Mouse (Mus musculus): ENCODE measurements at regions not wholly inside any gene's neighbourhood (a gene's known extent, or its start where the extent isn't known, plus 50 kb on each side); places are given as distances from the start of the nearest gene placed in this dataset.

DNA sequence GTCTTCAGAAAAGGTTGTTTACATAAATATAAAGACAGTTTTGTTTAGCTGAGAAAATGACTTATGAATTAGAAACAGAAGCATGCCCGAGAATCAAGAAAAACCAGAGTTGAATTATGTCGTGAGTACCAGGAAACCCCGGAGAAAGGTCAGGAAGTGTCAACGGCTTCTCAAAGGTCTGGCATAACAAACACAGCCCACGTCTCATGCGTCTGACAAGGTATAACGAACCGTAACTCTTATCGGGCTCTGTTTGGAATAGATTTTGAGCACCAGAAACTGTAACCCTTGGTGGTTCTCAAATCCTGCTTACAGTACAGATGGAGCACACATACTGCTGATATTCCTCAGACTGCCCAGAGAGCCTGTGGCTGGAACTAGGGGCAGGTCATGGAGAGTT lies 260.9 kb upstream of the Arglu1 start:
- Histone ChIP-seq H3K4me1 (replicated peaks) (peaks cover 11% of the 10 kb centered on the region; the same call in 1 of the 2 replicates), H3K27me3 (no peaks in the 10 kb centered on the region), H3K9ac (no peak overlapping the region), H3K9me3 (replicated peaks) (no peaks in the 10 kb centered on the region), H3K27ac (no peak overlapping the region), H3K36me3 (no peaks in the 10 kb centered on the region), H3K4me2 (no peak overlapping the region), H3K4me3 (no peak overlapping the region)
- ATAC-seq (replicated peaks; ENCODE audit: insufficient number of reproducible peaks, insufficient read depth, low FRiP score, low read depth): no peak
- WGBS: 31% methylated on average over 9 of the region's 9 CpGs

DNA sequence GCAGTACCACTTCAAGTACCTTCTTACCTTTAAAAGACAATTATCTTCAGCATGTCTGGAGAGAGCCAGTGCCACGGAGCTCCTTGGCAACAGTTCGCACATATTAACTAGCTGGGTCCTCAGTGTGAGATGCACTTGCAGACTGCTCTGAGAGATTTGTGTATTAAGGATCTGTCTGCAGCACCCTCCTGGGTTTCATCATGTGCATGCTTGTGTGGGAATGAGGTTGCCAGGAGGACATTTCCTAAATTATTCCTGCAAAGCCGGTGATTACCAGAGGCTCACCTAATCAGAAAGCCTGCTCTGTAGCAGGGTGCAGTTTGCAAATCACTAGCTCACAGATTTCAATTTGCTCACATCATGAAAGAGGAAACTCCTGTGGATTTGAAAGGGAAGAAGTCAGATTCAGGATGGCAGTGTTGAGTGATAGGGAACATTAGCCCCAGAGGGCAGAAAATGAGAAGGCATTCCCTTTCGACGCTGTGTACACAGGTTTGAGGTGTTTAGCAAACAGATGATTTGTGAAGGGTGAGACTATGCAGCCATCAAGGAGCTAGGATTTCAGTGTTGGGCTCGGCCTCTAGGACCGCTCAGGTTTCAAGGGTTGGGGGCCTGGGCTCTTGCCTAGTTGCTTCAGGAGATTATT lies 257.3 kb upstream of the Arglu1 start:
- H3K4me2 ChIP-seq: no peak overlapping the region
- H3K27me3 ChIP-seq: no peaks in the 10 kb centered on the region
- peaks cover 11% of the 10 kb centered on the region; the same call in 1 of the 2 replicates for H3K4me1 ChIP-seq (replicated peaks)
- no peaks in the 10 kb centered on the region for H3K36me3 ChIP-seq
- H3K9ac ChIP-seq: no peak overlapping the region
- H3K9me3 ChIP-seq (replicated peaks): no peaks in the 10 kb centered on the region
- H3K4me3 ChIP-seq: no peak overlapping the region
- no peak for ATAC-seq (replicated peaks; ENCODE audit: insufficient number of reproducible peaks, insufficient read depth, low FRiP score, low read depth)
- no peak overlapping the region for H3K27ac ChIP-seq
- 27% methylated on average over 7 of the region's 7 CpGs for WGBS

DNA sequence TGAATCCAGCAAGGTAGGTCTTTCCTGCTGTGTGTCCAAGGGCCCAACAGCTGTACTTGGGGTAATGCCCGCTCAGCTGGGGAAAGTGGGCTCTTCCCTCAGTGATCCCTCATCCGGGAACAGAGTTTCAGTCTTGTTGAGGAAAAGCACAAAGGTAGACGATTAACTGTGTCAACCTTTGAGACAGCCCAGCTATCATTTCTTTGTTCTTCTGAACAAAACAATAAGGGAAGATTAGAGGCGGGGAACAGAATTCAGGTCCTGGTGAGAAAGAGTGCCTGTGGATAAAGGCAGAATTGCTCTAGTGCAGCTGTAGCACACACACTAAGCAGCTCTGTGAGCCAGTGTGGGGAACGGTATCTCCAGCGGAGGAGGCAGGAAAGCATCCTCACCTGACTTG lies 252.7 kb upstream of the Arglu1 start:
- H3K27ac ChIP-seq: no peak overlapping the region
- WGBS: 77% methylated on average over 6 of the region's 6 CpGs

DNA sequence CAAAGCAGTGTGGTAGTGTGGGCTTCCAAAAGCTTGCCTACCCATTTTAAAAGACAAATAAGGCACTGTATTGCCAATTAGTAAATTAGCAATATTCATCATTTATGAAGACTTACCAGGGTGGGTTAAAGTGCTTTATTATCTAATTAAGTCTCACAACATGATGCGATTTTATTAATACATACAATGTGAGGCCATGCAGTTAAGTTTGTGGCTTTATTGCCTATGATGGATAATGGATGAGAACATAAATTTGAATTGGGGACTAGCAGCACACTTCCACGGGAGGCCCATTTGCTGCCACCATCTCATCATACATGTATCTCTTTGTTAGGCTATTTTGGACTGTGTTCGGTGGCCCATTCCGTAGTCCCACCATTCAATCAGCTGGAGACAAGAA lies 250.6 kb upstream of the Arglu1 start:
- Histone ChIP-seq H3K9me3 (replicated peaks) (no peaks in the 10 kb centered on the region), H3K9ac (no peak overlapping the region), H3K27ac (no peak overlapping the region), H3K4me1 (replicated peaks) (no peaks in the 10 kb centered on the region), H3K4me3 (no peak overlapping the region), H3K36me3 (no peaks in the 10 kb centered on the region), H3K4me2 (no peak overlapping the region), H3K27me3 (no peaks in the 10 kb centered on the region)
- no peak for ATAC-seq (replicated peaks; ENCODE audit: insufficient number of reproducible peaks, insufficient read depth, low FRiP score, low read depth)
- 90% methylated on average over 4 of the region's 4 CpGs for WGBS

More for the DNA sequence above, 252.7 kb upstream of the Arglu1 start:
- no peak overlapping the region for H3K4me2 ChIP-seq
- H3K36me3 ChIP-seq: no peaks in the 10 kb centered on the region
- H3K4me1 ChIP-seq (replicated peaks): peaks cover 9% of the 10 kb centered on the region; the same call in 1 of the 2 replicates
- H3K9me3 ChIP-seq (replicated peaks): no peaks in the 10 kb centered on the region
- H3K27me3 ChIP-seq: no peaks in the 10 kb centered on the region
- no peak for ATAC-seq (replicated peaks; ENCODE audit: insufficient number of reproducible peaks, insufficient read depth, low FRiP score, low read depth)
- no peak overlapping the region for H3K9ac ChIP-seq
- no peak overlapping the region for H3K4me3 ChIP-seq

DNA sequence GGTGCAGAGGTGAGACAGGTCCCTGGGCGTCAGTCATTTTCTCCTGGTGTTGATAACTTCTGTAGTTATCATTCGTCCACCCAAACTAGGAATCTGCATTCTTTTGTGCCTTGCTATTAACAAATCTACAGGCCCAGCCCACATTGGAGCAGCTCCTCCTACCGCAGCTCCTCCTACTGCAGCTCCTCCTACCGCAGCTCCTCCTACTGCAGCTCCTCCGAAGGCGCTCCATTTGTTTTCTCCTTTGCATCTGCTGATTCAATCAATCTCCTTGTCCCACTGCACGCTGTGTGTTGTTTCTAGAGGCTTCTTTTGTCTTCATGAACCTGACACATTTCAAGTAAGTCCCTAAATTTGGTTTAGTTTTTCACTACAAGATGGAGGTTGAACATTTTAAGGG lies 248.2 kb upstream of the Arglu1 start:
- no peaks in the 10 kb centered on the region for H3K9me3 ChIP-seq (replicated peaks)
- no peak overlapping the region for H3K4me3 ChIP-seq
- no peaks in the 10 kb centered on the region for H3K36me3 ChIP-seq
- H3K4me1 ChIP-seq (replicated peaks): no peaks in the 10 kb centered on the region
- H3K9ac ChIP-seq: no peak overlapping the region
- H3K27ac ChIP-seq: no peak overlapping the region
- no peaks in the 10 kb centered on the region for H3K27me3 ChIP-seq
- H3K4me2 ChIP-seq: no peak overlapping the region
- ATAC-seq (replicated peaks; ENCODE audit: insufficient number of reproducible peaks, insufficient read depth, low FRiP score, low read depth): no peak
- WGBS: 79% methylated on average over 7 of the region's 7 CpGs

DNA sequence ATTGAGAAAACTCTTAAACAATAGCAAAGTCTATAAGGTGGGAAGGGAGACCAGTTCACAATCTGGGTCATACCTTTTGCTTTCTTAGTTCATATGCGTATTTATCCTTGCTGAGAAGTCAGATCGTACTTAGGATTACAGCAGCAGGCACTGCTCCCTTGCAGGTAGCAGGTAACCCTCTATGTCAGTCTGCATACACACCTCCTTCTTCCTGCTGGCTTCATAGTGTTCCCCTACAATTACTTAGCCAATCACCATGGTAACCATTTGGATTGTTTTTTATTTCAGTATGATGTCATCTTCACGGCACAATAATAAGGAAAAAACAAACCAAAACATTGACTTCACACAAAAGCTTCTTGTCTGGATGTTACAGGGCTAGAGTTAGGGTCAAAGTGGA lies 242.1 kb upstream of the Arglu1 start:
- H3K9me3 ChIP-seq (replicated peaks): no peaks in the 10 kb centered on the region
- no peak for ATAC-seq (replicated peaks; ENCODE audit: insufficient number of reproducible peaks, insufficient read depth, low FRiP score, low read depth)
- H3K4me2 ChIP-seq: no peak overlapping the region
- H3K4me3 ChIP-seq: no peak overlapping the region
- WGBS: 83% methylated on average over 3 of the region's 3 CpGs
- H3K27ac ChIP-seq: no peak overlapping the region
- no peak overlapping the region for H3K9ac ChIP-seq
- no peaks in the 10 kb centered on the region for H3K27me3 ChIP-seq
- H3K36me3 ChIP-seq: no peaks in the 10 kb centered on the region
- no peaks in the 10 kb centered on the region for H3K4me1 ChIP-seq (replicated peaks)

DNA sequence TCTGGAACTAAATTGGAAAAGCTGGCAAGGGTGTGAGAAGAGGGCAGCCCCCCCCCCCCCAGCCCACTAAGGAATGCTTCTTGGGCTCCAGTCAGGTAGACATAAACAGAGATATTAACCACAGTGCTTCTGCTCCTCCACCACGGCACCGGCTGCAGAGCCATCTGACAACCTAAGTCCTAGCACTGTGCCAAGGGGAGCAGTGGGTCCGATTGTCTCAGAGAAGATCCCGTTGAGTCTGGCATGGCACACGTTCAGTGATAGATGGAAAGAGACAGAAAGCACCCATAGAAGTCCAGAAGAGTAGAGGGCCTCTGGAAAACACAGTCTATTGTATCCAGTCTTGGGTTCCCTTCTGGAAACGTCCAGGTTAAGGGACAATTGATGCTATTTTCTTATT lies 241.4 kb upstream of the Arglu1 start:
- H3K4me2 ChIP-seq: no peak overlapping the region
- no peak overlapping the region for H3K27ac ChIP-seq
- ATAC-seq (replicated peaks; ENCODE audit: insufficient number of reproducible peaks, insufficient read depth, low FRiP score, low read depth): no peak

DNA sequence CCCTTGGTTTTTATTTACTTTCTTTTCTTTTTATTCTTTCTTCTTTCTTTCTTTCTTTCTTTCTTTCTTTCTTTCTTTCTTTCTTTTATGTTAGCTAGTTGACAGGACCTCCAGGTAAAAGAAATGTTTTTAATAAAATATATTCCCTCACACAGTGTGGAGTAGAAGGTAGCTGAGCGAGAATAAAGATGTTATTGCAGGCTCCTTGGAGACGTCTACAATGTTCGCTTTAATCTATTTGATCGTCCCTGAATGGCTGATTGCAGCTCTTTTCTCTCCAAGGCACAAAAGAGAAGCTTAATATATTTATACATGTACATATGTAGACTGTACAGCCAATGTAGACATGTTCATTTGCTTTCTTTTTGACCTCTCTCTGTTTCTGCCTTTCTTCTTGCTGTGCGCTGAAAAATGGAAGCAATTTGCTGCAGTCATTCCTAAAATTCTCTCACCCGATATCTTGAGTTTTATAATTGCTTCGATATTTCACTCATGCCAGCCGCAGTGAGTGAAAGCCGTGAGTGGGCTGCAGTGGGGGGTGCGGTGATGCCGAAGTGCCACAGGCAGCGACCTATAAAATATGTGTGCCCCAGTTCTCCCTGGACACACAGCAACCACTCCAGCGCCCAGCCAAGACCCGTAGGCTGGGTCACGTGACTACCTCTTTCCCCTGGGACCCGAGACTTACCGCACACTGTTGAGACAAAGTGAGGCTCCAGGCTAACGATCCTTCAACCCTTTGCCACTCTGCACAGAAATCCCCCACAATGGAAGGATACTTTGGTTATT lies 237.9 kb upstream of the Arglu1 start:
- 79% methylated on average over 18 of the region's 18 CpGs for WGBS
- H3K27me3 ChIP-seq: no peaks in the 10 kb centered on the region
- no peak overlapping the region for H3K4me3 ChIP-seq
- no peak for ATAC-seq (replicated peaks; ENCODE audit: insufficient number of reproducible peaks, insufficient read depth, low FRiP score, low read depth)
- H3K9me3 ChIP-seq (replicated peaks): no peaks in the 10 kb centered on the region
- no peak overlapping the region for H3K27ac ChIP-seq
- H3K36me3 ChIP-seq: no peaks in the 10 kb centered on the region
- H3K9ac ChIP-seq: no peak overlapping the region
- H3K4me2 ChIP-seq: no peak overlapping the region
- no peaks in the 10 kb centered on the region for H3K4me1 ChIP-seq (replicated peaks)

More for the DNA sequence above, 241.4 kb upstream of the Arglu1 start:
- WGBS: 73% methylated on average over 6 of the region's 6 CpGs
- Histone ChIP-seq H3K36me3 (no peaks in the 10 kb centered on the region), H3K4me3 (no peak overlapping the region), H3K4me1 (replicated peaks) (no peaks in the 10 kb centered on the region), H3K9ac (no peak overlapping the region), H3K9me3 (replicated peaks) (no peaks in the 10 kb centered on the region), H3K27me3 (no peaks in the 10 kb centered on the region)

DNA sequence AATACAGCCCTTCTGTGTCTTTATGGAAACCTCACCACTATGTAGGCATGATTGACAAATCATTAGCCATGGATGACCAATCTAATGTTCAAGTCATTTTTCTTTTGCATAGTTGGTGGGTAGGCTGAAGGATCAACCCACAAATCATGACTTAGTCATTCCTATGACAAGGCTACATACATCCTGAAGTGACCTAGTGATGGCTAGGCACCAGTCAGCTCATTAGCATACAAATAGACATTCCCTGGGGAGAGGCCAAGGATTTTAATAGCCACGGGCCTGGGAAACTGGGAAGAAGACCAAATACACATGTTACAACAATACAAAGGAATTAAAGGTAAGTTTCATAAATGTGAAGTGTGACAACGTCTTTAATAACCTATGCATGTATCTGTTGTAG lies 231.1 kb upstream of the Arglu1 start:
- Histone ChIP-seq H3K27ac (no peak overlapping the region), H3K4me1 (replicated peaks) (peaks cover 4% of the 10 kb centered on the region; the same call in 1 of the 2 replicates), H3K27me3 (no peaks in the 10 kb centered on the region), H3K4me2 (no peak overlapping the region), H3K36me3 (no peaks in the 10 kb centered on the region), H3K9ac (no peak overlapping the region), H3K4me3 (no peak overlapping the region), H3K9me3 (replicated peaks) (no peaks in the 10 kb centered on the region)
- 39% methylated on average over 2 of the region's 2 CpGs for WGBS
- no peak for ATAC-seq (replicated peaks; ENCODE audit: insufficient number of reproducible peaks, insufficient read depth, low FRiP score, low read depth)

DNA sequence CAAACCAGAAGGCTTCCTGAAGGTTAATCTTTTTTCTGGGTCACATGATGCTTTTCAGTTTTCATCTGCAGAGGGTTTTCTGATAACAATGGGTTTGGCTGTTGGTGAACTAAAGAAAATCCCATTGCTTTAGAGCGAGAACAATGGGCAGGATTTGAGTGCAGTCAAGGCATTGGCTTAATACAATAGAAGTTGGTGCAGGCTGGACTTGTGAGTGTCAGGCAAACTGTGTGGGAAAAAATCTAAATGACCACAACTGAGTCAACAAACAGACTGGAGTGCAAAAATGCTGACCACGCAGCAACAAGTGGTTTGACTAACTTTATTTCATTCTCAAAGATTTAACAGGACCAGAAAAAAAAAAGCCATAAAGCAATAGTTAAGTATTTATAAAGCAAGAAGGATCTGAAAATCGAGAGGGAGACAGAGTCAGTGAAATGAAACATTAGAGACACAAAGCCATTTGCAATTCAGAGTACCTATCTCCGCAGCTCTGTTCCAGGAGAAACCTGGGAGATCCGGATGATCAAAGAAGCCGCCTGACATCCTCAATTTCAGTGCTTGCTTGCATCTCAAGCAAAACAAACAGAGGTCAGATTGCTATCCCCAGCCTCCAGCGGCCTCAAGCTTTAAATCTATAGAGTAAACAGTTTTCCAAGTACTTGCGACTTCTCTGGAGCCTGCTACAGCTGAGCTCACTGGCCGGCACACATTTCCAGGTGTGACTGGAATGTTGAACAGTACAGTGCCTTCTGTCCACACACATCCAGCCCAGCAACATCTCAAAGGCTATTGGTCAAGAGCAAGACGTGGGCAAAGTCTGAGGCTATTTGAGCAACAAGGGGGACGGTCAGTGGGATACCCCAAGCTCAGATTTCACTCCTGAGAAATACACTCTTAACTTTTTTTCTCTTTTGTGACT lies 229.5 kb upstream of the Arglu1 start:
- WGBS: 36% methylated on average over 11 of the region's 11 CpGs
- H3K4me3 ChIP-seq: no peak overlapping the region
- no peak overlapping the region for H3K27ac ChIP-seq
- no peaks in the 10 kb centered on the region for H3K36me3 ChIP-seq
- peaks cover 1% of the 10 kb centered on the region; the same call in 1 of the 2 replicates for H3K9me3 ChIP-seq (replicated peaks)
- H3K4me2 ChIP-seq: no peak overlapping the region
- H3K27me3 ChIP-seq: no peaks in the 10 kb centered on the region
- H3K9ac ChIP-seq: no peak overlapping the region
- H3K4me1 ChIP-seq (replicated peaks): peaks cover 4% of the 10 kb centered on the region; the same call in 1 of the 2 replicates
- no peak for ATAC-seq (replicated peaks; ENCODE audit: insufficient number of reproducible peaks, insufficient read depth, low FRiP score, low read depth)

DNA sequence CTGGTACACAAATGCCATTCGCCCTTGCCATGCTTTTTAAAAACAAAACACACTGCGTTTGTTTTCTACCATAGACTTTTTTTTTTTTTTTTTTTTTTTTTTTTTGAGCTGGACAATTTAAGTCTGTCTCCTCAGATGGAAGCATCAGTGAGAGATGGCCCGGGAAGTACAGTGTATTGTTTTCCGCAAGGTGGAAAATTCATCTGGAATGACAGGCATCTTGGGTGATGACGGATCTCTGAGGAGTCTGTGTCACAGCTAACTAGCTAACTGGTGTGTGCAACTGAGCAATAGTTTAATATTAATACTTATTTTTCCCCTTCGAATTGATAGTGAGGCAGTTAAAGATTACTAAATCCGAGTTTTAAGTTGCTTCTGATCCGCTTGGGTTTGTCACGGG lies 228.7 kb upstream of the Arglu1 start:
- no peaks in the 10 kb centered on the region for H3K36me3 ChIP-seq
- H3K4me2 ChIP-seq: no peak overlapping the region
- H3K27me3 ChIP-seq: no peaks in the 10 kb centered on the region
- peaks cover 3% of the 10 kb centered on the region; the same call in 1 of the 2 replicates for H3K9me3 ChIP-seq (replicated peaks)
- H3K4me1 ChIP-seq (replicated peaks): peaks cover 4% of the 10 kb centered on the region; the same call in 1 of the 2 replicates
- H3K4me3 ChIP-seq: no peak overlapping the region
- 73% methylated on average over 9 of the region's 9 CpGs for WGBS
- no peak overlapping the region for H3K27ac ChIP-seq
- no peak for ATAC-seq (replicated peaks; ENCODE audit: insufficient number of reproducible peaks, insufficient read depth, low FRiP score, low read depth)
- no peak overlapping the region for H3K9ac ChIP-seq
